Mouse (Mus musculus) brain, embryonic 14.5 days (tissue): ENCODE data around the gene Elk3.

Experiments
- CTCF ChIP-seq: fragments of 200-500 bp; IDR thresholded peaks from 2 replicates; pipeline ENCODE4 v1.5.1; 2012; ENCODE audit warnings: inconsistent platforms, mild to moderate bottlenecking, moderate library complexity, borderline replicate concordance; ENCODE audit not compliant: insufficient read depth, insufficient read length; ENCODE audit errors: extremely low read depth
- POLR2A ChIP-seq: fragments of 200-500 bp; IDR thresholded peaks from 2 replicates; pipeline ENCODE4 v1.6.1; 2012; ENCODE audit warnings: mild to moderate bottlenecking, inconsistent platforms, borderline replicate concordance; ENCODE audit not compliant: poor library complexity, insufficient read depth, insufficient read length, severe bottlenecking; ENCODE audit errors: extremely low read depth

GRCm38 (mm10) chr10:93228401-93229007 is 82.4 kb downstream of the Elk3 start:
- TF ChIP-seq CTCF (no peak), POLR2A (no peak)
